Mouse (Mus musculus) intestine, postnatal 0 days (tissue): Measurements from ENCODE around the gene Trdmt1. TPM values are rescaled to one million over a fixed set of nuclear protein-coding genes. Genes with fewer than 3 reads are reported as not detected.

ENCODE experiments used
- ATAC-seq: fragments of 200-750 bp; cut with Nextera tagmentation; 2 replicates; pipeline ENCODE4 v1.8.0; 2017; ENCODE audit warnings: mild to moderate bottlenecking, moderate TSS enrichment, moderate library complexity
- H3K27ac ChIP-seq: fragments of 300-500 bp; sonication (generic); 2 replicates; pipeline ENCODE4 v1.5.1; 2014; ENCODE audit warnings: mild to moderate bottlenecking, low read depth, low read length, moderate library complexity
- H3K27me3 ChIP-seq: fragments of 300-500 bp; sonication (generic); replicated peaks from 2 replicates; pipeline ENCODE4 v1.6.1; 2014; ENCODE audit warnings: low read length, mixed read lengths; ENCODE audit not compliant: control insufficient read depth, insufficient read depth
- H3K36me3 ChIP-seq: fragments of 300-500 bp; sonication (generic); 2 replicates; pipeline ENCODE4 v1.6.1; 2014; ENCODE audit warnings: mild to moderate bottlenecking, moderate library complexity; ENCODE audit not compliant: control insufficient read depth, insufficient read depth
- H3K4me1 ChIP-seq: fragments of 300-500 bp; sonication (generic); replicated peaks from 2 replicates; pipeline ENCODE4 v1.6.1; 2014; ENCODE audit warnings: antibody characterized with exemption, low read length, mixed read lengths; ENCODE audit not compliant: control insufficient read depth, insufficient read depth
- H3K4me2 ChIP-seq: fragments of 300-500 bp; sonication (generic); replicated peaks from 2 replicates; pipeline ENCODE4 v1.6.1; 2014; ENCODE audit warnings: low read depth, mild to moderate bottlenecking, moderate library complexity
- H3K4me3 ChIP-seq: fragments of 300-500 bp; sonication (generic); 2 replicates; pipeline ENCODE4 v1.5.1; 2014; ENCODE audit warnings: low read depth, low read length
- H3K9ac ChIP-seq: fragments of 300-500 bp; sonication (generic); 2 replicates; pipeline ENCODE4 v1.6.1; 2014; ENCODE audit warnings: mild to moderate bottlenecking, low read depth, low read length
- H3K9me3 ChIP-seq: fragments of 300-500 bp; sonication (generic); 2 replicates; pipeline ENCODE4 v1.6.1; 2016; ENCODE audit warnings: mixed run types; ENCODE audit not compliant: control insufficient read depth
- CTCF ChIP-seq: sonication (generic); IDR thresholded peaks from 2 replicates; pipeline ENCODE4 v1.5.1; 2016; ENCODE audit warnings: low read depth, mild to moderate bottlenecking, control low read depth, antibody characterized with exemption, moderate library complexity
- WGBS: fragments of 180-500 bp; shearing (Covaris S2); extraction: QIAGEN DNeasy Blood & Tissue Kit; methylation state at CpG from one replicate; pipeline ENCODE4 v1.1.7; 2014; 5-methylcytosine and 5-hydroxymethylcytosine counted together
- polyA plus RNA-seq: library from polyadenylated mRNA; unstranded; fragments of >200 nt; fragmentation: Nextera tagmentation; extraction: Ambion mirVana; gene quantifications from 2 replicates; pipeline ENCODE4 v1.2.1, GENCODE M21; 2015

Trdmt1 gene
- polyA plus RNA-seq, 1 experiment from 2014 or later, result 6.8 TPM

- ATAC-seq, result peak; percentile 79
- H3K9ac ChIP-seq, result peak within 1 kb of the TSS; percentile 64
- peak within 1 kb of the TSS; percentile 87 for H3K27ac ChIP-seq
- H3K4me1 ChIP-seq, result 0 out of 2 replicates have a peak, but pooled peaks cover 3% of the 10 kb centered on the region
- H3K4me3 ChIP-seq, result peak within 1 kb of the TSS; percentile 58
- peak within 1 kb of the TSS; percentile 72 for H3K4me2 ChIP-seq
- WGBS, result under 1% methylated on average over 26 of the region's 26 CpGs
- H3K9me3 ChIP-seq, result no peaks in the 10 kb centered on the region
- no peak for TF ChIP-seq CTCF
- peaks cover 3% of the 10 kb centered on the region; the same call in 1 of the 2 replicates for H3K36me3 ChIP-seq
- peaks cover 16% of the 10 kb centered on the region; the same call in 1 of the 2 replicates for H3K27me3 ChIP-seq
These were observed 29.1 kb upstream of the Trdmt1 start, which contains the start of gene Vim for GRCm38 (mm10) chr2:13573408-13574065. Gene Vim, plus strand, starts transcription at chr2:13573927.

- Histone ChIP-seq H3K27ac (peak overlapping the region; percentile 87), H3K4me2 (peak overlapping the region; percentile 72), H3K4me1 (0 out of 2 replicates have a peak, but pooled peaks cover 3% of the 10 kb centered on the region), H3K36me3 (no peaks in the 10 kb centered on the region), H3K9me3 (no peaks in the 10 kb centered on the region), H3K27me3 (peaks cover 16% of the 10 kb centered on the region; the same call in 1 of the 2 replicates), H3K4me3 (peak overlapping the region; percentile 58), H3K9ac (peak overlapping the region; percentile 64; the same call in 1 of the 2 replicates)
- no peak for ATAC-seq
- TF ChIP-seq CTCF, result no peak
- WGBS, result 15% methylated on average over 12 of the region's 12 CpGs
These were observed 28.4 kb upstream of the Trdmt1 start for GRCm38 (mm10) chr2:13572647-13573407.

- H3K36me3 ChIP-seq, result no peaks in the 10 kb centered on the region
- H3K4me2 ChIP-seq, result peak overlapping the region; percentile 3; the same call in 1 of the 2 replicates
- no peak for ATAC-seq
- no peak overlapping the region for H3K9ac ChIP-seq
- 0 out of 2 replicates have a peak, but pooled peaks cover 3% of the 10 kb centered on the region for H3K4me1 ChIP-seq
- WGBS, result 47% methylated on average over 4 of the region's 4 CpGs
- no peaks in the 10 kb centered on the region for H3K9me3 ChIP-seq
- no peak overlapping the region for H3K4me3 ChIP-seq
- TF ChIP-seq CTCF, result no peak
- H3K27me3 ChIP-seq, result peaks cover 16% of the 10 kb centered on the region; the same call in 1 of the 2 replicates
- H3K27ac ChIP-seq, result no peak overlapping the region; the same call in 1 of the 2 replicates
These were observed 27.7 kb upstream of the Trdmt1 start for GRCm38 (mm10) chr2:13572101-13572553.

GRCm38 (mm10) chr2:13570122-13570521, 25.7 kb upstream of the Trdmt1 start:
- TF ChIP-seq CTCF, result no peak
- Histone ChIP-seq H3K9ac (no peak overlapping the region), H3K27me3 (peaks cover 16% of the 10 kb centered on the region; the same call in 1 of the 2 replicates), H3K9me3 (no peaks in the 10 kb centered on the region), H3K4me3 (no peak overlapping the region), H3K27ac (no peak overlapping the region), H3K36me3 (no peaks in the 10 kb centered on the region), H3K4me1 (no peaks in the 10 kb centered on the region), H3K4me2 (no peak overlapping the region)
- no peak for ATAC-seq
- WGBS, result 72% methylated on average over 2 of the region's 2 CpGs

GRCm38 (mm10) chr2:13560396-13560795, 15.9 kb upstream of the Trdmt1 start:
- Histone ChIP-seq H3K4me1 (no peaks in the 10 kb centered on the region), H3K9ac (no peak overlapping the region), H3K9me3 (no peaks in the 10 kb centered on the region), H3K36me3 (no peaks in the 10 kb centered on the region), H3K4me3 (no peak overlapping the region), H3K4me2 (no peak overlapping the region), H3K27ac (no peak overlapping the region), H3K27me3 (no peaks in the 10 kb centered on the region)
- no peak for TF ChIP-seq CTCF
- 81% methylated on average over 2 of the region's 2 CpGs for WGBS
- no peak for ATAC-seq

GRCm38 (mm10) chr2:13559729-13560128, 15.3 kb upstream of the Trdmt1 start:
- WGBS, result 86% methylated on average over 5 of the region's 5 CpGs
- Histone ChIP-seq H3K4me2 (no peak overlapping the region), H3K9ac (no peak overlapping the region), H3K9me3 (no peaks in the 10 kb centered on the region), H3K4me3 (no peak overlapping the region), H3K36me3 (no peaks in the 10 kb centered on the region), H3K27ac (no peak overlapping the region), H3K4me1 (no peaks in the 10 kb centered on the region), H3K27me3 (no peaks in the 10 kb centered on the region)
- no peak for TF ChIP-seq CTCF
- ATAC-seq, result no peak
